Mouse (Mus musculus): Measurements from ENCODE around the gene Cacna1g. TPM values are rescaled to one million over a fixed set of nuclear protein-coding genes. Genes with fewer than 3 reads are reported as not detected.
A peak's percentile ranks its signal among the peaks of the same experiment; 100 is the strongest.

Cacna1g gene
- polyA plus RNA-seq, 1 experiment from 2014 or later, result 13.6 TPM

DNA sequence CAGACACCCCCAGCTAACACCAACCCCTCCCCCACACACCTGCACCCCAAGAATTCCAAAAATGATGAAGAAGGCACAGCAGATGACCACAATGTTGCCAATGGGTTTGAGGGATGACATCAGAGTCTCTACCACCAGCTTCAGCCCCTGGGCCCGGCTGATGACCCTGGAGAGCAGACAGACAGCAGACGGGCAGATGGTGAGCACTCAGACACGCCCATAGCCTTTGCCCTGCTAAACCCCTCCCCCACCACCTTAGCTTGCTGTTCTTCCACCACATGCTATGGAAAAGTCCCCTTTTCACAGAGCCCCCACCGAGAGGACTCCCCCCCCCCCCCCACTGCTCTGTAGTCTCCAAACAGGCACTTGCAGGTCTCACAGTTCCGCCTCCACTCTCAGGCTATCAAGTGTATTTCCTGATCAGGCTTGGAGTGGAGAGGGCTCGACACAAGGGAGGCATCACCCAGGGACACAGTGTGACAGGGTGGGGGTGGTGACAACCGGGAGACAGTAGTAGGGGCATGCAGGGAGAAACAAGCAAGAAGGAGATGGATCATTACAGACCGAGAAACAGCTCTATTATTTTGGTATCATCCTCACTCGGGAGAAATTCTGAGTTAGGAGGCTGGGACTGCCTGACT, 44.9 kb downstream of the Cacna1g start:
- Histone ChIP-seq H3K27ac (peak overlapping the region; percentile 79), H3K36me3 (peaks cover 68% of the 10 kb centered on the region), H3K9ac (peak overlapping the region; percentile 35; the same call in 1 of the 2 replicates), H3K4me2 (no peak overlapping the region), H3K27me3 (no peaks in the 10 kb centered on the region), H3K4me3 (no peak overlapping the region), H3K4me1 (replicated peaks) (peaks cover 68% of the 10 kb centered on the region), H3K9me3 (no peaks in the 10 kb centered on the region)
- WGBS, result 15% methylated on average over 9 of the region's 9 CpGs
- 0 out of 2 replicates have a peak, but pooled peaks have one; percentile 14 for ATAC-seq (ENCODE audit: low FRiP score)

DNA sequence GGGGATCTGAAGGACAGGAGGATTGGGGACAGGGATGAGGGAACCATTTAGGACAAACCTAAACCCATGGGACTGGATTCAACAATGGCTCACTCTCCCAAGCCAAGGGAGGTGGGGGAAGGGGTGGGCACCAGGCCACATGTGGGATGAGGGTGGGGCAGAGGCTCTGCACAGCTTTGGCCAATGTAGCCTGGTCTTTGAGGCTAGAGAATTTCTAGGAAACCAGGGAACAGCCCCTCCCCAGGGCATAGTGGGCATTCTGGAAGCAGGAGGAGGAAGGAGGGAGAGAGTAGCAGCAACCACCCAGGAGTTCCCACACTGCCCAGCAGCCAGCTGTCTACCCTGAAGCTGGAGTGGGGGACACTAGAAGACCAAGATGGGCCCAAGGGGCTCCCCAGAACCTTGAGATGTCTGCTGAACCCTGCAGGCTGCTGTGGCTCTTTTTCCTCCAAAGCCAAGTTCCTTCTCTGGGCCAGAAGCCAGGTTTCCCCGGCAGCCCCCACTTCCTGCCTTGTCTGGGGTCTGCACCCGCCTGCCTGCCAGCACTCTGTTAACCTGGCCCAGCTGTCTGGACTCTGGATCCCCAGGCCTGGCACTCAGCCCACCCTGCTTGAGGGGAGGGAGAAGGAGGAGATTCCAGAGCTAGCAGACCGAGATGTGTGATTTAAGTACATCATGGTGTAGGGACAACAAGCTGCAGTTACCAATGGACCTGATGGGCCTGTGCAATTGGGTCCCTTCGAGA, 45.7 kb downstream of the Cacna1g start:
- H3K27ac ChIP-seq, result peak overlapping the region; percentile 79
- ATAC-seq (ENCODE audit: low FRiP score), result peak; percentile 84
- 30% methylated on average over 4 of the region's 4 CpGs for WGBS
- no peaks in the 10 kb centered on the region for H3K9me3 ChIP-seq
- 0 out of 2 replicates have a peak overlapping the region, but pooled peaks have one; percentile 13 for H3K9ac ChIP-seq
- H3K27me3 ChIP-seq, result no peaks in the 10 kb centered on the region
- peaks cover 68% of the 10 kb centered on the region for H3K4me1 ChIP-seq (replicated peaks)
- H3K36me3 ChIP-seq, result peaks cover 69% of the 10 kb centered on the region
- no peak overlapping the region for H3K4me2 ChIP-seq
- no peak overlapping the region for H3K4me3 ChIP-seq

DNA sequence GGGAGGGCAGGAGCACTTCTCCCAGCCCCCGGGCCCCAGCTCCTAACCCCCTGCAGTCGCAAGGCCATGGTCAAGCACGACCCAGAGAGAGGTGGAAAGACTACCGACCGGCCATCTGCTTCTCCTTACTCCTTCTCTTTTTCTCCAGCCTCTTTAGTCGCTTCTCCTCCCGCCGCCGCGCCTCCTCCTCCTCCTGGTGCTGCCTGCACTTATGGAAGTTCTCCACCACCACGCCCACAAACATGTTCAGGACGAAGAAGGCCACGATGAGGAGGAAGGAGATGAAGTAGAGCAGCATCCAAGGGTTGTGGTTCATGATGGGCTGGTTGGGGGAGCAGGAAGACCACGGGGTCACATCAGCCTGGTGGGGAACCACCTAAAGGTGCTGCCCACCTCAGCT, 48.3 kb downstream of the Cacna1g start:
- no peak overlapping the region for H3K4me3 ChIP-seq
- H3K36me3 ChIP-seq, result peaks cover 50% of the 10 kb centered on the region
- no peaks in the 10 kb centered on the region for H3K9me3 ChIP-seq
- no peak overlapping the region for H3K4me2 ChIP-seq
- H3K27ac ChIP-seq, result no peak overlapping the region
- WGBS, result 73% methylated on average over 14 of the region's 14 CpGs
- no peak for ATAC-seq (ENCODE audit: low FRiP score)
- H3K4me1 ChIP-seq (replicated peaks), result peaks cover 71% of the 10 kb centered on the region
- H3K27me3 ChIP-seq, result no peaks in the 10 kb centered on the region
- no peak overlapping the region; the same call in 1 of the 2 replicates for H3K9ac ChIP-seq

DNA sequence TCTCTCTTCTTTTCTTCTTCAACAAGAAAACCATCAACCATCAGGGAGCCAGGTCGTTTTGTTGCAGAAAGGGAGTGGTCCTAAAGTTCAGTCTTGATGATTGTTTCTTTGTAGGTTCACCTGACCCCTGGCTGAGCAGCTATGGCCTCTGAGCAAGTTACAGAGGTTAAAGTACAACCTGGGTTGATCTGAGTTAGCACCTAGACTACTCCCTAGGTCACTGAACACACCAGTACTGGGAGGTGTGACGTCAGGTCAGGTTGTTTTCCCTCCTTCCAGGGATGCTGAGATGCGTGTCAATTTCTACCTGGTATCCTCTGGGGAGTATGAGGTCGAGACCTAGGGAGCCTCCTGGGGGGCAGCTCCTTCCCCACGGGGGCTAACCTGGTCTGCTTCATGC, 48.8 kb downstream of the Cacna1g start:
- Histone ChIP-seq H3K4me1 (replicated peaks) (peaks cover 72% of the 10 kb centered on the region), H3K9me3 (no peaks in the 10 kb centered on the region), H3K27ac (no peak overlapping the region), H3K27me3 (no peaks in the 10 kb centered on the region), H3K4me3 (no peak overlapping the region), H3K4me2 (no peak overlapping the region), H3K36me3 (peaks cover 47% of the 10 kb centered on the region), H3K9ac (no peak overlapping the region)
- WGBS, result 55% methylated on average over 5 of the region's 5 CpGs
- no peak for ATAC-seq (ENCODE audit: low FRiP score)

DNA sequence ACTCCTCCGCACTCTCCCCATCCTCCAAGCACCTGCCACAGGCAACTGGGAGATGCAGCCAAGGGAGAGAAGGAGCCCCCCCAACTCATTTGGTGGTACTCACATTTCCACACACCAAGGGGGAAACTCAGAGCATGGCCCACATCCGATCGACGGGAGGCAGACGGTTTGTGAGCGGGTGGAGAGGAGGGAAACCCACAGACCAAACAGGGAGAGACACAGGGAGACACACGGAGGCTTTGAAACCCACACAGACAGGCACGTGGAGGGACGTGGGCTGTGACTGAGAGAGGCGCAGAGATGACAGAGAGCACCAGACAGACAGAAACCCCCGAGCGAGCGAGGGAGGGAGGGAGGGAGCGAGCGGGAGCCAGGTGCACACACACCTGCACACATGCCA, 49.6 kb downstream of the Cacna1g start:
- 58% methylated on average over 15 of the region's 15 CpGs for WGBS
- Histone ChIP-seq H3K27ac (peak overlapping the region; percentile 66), H3K27me3 (no peaks in the 10 kb centered on the region), H3K9ac (no peak overlapping the region), H3K4me3 (no peak overlapping the region), H3K36me3 (peaks cover 38% of the 10 kb centered on the region), H3K4me2 (no peak overlapping the region), H3K4me1 (replicated peaks) (peaks cover 71% of the 10 kb centered on the region), H3K9me3 (no peaks in the 10 kb centered on the region)
- ATAC-seq (ENCODE audit: low FRiP score), result no peak

DNA sequence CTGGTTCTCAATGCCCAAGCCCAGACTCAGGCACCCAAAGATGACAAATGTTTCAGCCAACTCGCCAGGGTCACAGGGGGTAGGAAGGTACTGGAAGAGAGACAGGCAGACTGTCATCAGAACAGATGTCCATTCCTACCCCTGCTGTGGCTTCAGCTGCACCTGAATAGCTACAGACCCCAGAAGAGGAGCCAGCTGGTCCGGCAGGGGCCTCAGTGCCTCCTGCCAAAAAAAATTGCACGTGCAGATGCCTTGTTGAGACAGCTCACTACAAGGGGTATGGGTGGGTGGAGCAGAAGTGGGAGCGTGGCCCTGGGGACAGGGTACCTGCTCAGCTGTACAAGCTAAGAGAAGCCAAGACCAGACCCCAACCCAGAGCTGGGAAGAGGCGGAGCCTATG, 50.1 kb downstream of the Cacna1g start:
- WGBS, result 59% methylated on average over 5 of the region's 5 CpGs
- Histone ChIP-seq H3K9ac (no peak overlapping the region), H3K27ac (peak overlapping the region; percentile 66), H3K36me3 (peaks cover 37% of the 10 kb centered on the region), H3K4me2 (no peak overlapping the region), H3K27me3 (no peaks in the 10 kb centered on the region), H3K4me1 (replicated peaks) (peaks cover 71% of the 10 kb centered on the region), H3K9me3 (no peaks in the 10 kb centered on the region), H3K4me3 (no peak overlapping the region)
- no peak for ATAC-seq (ENCODE audit: low FRiP score)

DNA sequence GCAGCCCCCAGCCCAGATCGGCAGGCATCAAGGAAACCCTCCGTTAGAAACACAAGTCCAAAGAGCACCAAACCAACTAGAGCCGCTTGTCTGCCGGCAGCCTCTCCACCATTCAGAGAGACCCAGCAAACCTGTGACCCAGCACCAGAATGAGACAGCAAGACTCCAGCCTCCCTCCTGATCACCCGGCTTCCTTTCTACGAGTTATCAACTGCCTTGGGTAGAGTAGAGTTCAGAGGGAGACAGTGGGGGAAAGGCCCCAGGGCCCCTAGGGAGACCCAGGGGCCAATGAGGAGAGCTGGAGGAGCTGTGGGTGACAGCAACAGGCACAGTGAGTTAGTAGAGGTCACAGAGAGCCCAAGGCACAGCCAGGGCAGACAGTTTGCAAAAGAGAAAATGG, 53.0 kb downstream of the Cacna1g start:
- ATAC-seq (ENCODE audit: low FRiP score), result no peak
- no peak overlapping the region for H3K4me2 ChIP-seq
- no peak overlapping the region for H3K4me3 ChIP-seq
- peaks cover 15% of the 10 kb centered on the region for H3K27me3 ChIP-seq
- peaks cover 53% of the 10 kb centered on the region for H3K36me3 ChIP-seq
- WGBS, result 68% methylated on average over 6 of the region's 6 CpGs
- H3K27ac ChIP-seq, result no peak overlapping the region
- H3K4me1 ChIP-seq (replicated peaks), result peaks cover 50% of the 10 kb centered on the region
- no peak overlapping the region for H3K9ac ChIP-seq
- H3K9me3 ChIP-seq, result no peaks in the 10 kb centered on the region

DNA sequence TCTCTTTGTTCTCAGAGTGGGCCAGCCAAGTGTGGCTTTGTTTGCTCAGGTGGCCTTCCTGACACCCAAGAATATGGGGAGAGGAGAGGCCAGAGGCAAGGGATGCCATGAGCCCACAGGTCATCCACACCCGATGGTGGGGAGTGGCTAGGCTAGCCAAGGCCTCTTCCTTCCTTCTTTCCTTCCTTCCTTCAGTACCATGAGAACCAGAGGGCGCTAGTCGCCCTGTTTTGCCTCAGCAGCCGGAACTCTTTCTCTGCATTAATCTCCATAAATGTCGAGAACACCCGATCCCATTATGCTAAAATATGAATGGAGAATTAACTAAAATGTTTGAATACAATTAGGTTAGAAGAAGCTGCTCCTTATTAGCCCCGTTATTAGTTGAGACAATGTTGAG, 53.7 kb downstream of the Cacna1g start:
- Histone ChIP-seq H3K4me1 (replicated peaks) (peaks cover 50% of the 10 kb centered on the region), H3K27ac (peak overlapping the region; percentile 30; the same call in 1 of the 2 replicates), H3K36me3 (peaks cover 53% of the 10 kb centered on the region), H3K4me2 (no peak overlapping the region), H3K27me3 (peaks cover 21% of the 10 kb centered on the region), H3K9me3 (no peaks in the 10 kb centered on the region), H3K9ac (no peak overlapping the region), H3K4me3 (no peak overlapping the region)
- ATAC-seq (ENCODE audit: low FRiP score), result no peak
- WGBS, result 27% methylated on average over 7 of the region's 7 CpGs

DNA sequence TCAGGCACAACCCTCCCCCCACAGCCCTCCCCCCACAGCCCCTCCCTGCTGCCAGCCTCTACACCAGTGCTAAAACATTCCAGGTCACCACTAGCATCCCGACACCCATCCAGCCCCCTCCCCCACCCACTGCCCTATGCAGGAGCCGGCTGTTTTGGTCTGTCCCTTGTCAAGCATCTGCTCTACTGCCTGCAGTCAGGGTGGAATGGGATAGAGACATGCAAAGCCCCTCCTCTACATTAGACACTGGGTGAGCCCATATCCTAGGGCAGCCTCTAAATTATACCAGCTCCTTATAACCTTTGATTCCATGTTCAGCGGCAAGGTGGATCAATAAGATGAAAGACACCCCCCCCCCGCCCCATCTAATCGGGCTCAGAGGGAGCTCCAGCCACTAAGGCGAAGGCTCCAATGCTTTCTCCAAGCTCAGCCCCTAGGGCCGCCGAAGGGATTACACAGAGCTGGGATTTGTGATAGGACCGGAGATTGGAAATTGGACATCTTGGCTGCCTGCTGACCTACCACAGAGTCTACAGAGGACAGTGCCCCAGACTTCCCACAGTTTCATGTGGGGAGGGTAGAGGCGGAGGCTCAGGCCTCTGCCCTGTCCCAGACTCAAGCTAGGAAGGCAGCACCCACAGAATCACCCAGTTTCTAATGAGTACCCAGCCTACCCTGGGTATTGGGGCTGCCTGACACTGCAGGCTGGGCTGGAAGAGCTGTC, 54.8 kb downstream of the Cacna1g start:
- H3K27ac ChIP-seq, result no peak overlapping the region
- peaks cover 55% of the 10 kb centered on the region for H3K36me3 ChIP-seq
- H3K27me3 ChIP-seq, result peaks cover 21% of the 10 kb centered on the region
- no peak overlapping the region for H3K9ac ChIP-seq
- no peak overlapping the region for H3K4me2 ChIP-seq
- peaks cover 56% of the 10 kb centered on the region for H3K4me1 ChIP-seq (replicated peaks)
- WGBS, result 72% methylated on average over 10 of the region's 10 CpGs
- no peaks in the 10 kb centered on the region for H3K9me3 ChIP-seq
- no peak overlapping the region for H3K4me3 ChIP-seq
- ATAC-seq (ENCODE audit: low FRiP score), result no peak

DNA sequence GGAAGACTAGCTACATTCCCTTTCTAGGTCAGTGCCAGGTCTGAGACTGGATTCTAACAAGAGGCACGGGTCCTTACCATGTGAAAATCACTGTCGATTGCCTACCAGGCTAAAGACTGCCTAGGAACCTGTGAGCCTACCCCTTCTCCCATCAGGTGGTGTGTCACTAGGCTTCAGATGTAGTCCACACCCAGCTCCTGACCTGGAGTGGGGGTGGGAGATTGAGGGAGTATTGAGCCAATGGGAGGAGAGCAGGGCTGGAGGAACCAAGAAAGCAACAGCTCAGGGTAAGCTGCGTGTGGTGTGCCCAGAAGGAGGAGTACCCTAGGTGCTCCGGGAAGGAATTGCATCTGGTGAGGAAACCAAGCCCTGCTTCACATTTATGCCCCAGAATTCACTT, 60.0 kb downstream of the Cacna1g start:
- peak; percentile 8; the same call in 1 of the 2 replicates for ATAC-seq (ENCODE audit: low FRiP score)
- Histone ChIP-seq H3K4me2 (no peak overlapping the region), H3K4me1 (replicated peaks) (peaks cover 62% of the 10 kb centered on the region), H3K27me3 (peaks cover 24% of the 10 kb centered on the region), H3K9me3 (no peaks in the 10 kb centered on the region), H3K36me3 (peaks cover 72% of the 10 kb centered on the region), H3K9ac (peak overlapping the region; percentile 35; the same call in 1 of the 2 replicates), H3K4me3 (no peak overlapping the region), H3K27ac (peak overlapping the region; percentile 84)
- WGBS, result 43% methylated on average over 4 of the region's 4 CpGs

DNA sequence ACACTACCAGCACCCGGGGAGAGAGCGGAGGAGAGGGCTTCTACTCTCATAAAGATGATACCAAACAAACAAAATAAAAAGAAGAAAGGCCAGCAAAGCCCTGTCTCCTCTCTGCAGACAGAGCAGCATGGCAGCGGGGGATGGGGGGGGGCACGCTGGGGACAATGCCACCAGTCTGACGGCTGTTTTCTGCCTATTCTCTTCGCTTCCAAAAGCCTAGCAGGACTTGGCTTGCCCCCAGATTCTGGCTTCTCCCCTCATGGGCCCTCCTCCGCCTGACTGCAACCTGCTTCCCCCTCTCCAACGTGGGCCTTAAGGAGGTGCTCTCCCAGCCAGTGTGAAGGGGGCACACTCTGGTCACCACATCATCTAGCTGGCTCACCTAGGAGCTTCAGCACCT, 60.5 kb downstream of the Cacna1g start:
- 19% methylated on average over 8 of the region's 8 CpGs for WGBS
- Histone ChIP-seq H3K4me2 (peak overlapping the region; percentile 36), H3K4me1 (replicated peaks) (peaks cover 65% of the 10 kb centered on the region), H3K9ac (peak overlapping the region; percentile 35; the same call in 1 of the 2 replicates), H3K27me3 (peaks cover 24% of the 10 kb centered on the region), H3K4me3 (no peak overlapping the region), H3K36me3 (peaks cover 72% of the 10 kb centered on the region), H3K27ac (peak overlapping the region; percentile 84), H3K9me3 (no peaks in the 10 kb centered on the region)
- ATAC-seq (ENCODE audit: low FRiP score), result peak; percentile 49

DNA sequence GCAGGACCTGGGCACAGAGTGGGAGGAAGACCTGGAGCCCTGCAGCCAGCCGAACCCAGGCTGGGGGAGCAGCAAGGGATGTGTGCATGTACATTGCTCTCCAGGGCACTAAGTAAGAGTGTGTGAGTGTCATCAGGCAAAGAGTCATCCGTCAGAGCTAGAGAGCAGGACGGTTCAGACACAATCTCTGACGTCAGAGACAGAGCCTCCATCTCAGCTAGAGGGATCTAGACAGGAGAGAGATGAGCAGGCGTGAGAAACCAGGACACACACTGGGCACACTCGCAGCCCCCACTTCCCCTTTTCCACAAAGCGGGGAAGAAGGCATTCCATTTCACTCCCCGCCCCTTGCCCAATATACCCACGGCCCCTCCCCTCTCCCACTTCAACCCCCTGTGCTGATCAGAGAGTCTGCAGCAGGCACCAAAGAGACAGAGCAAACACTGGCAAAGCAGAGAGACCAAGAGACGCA, 61.0 kb downstream of the Cacna1g start:
- H3K27me3 ChIP-seq, result peaks cover 24% of the 10 kb centered on the region
- peaks cover 67% of the 10 kb centered on the region for H3K36me3 ChIP-seq
- H3K4me2 ChIP-seq, result peak overlapping the region; percentile 36
- peaks cover 69% of the 10 kb centered on the region for H3K4me1 ChIP-seq (replicated peaks)
- H3K27ac ChIP-seq, result peak overlapping the region; percentile 84
- ATAC-seq (ENCODE audit: low FRiP score), result peak; percentile 52
- whole genome bisulfite sequencing, result 18% methylated on average over 10 of the region's 10 CpGs
- H3K9ac ChIP-seq, result peak overlapping the region; percentile 35
- H3K4me3 ChIP-seq, result no peak overlapping the region
- H3K9me3 ChIP-seq, result no peaks in the 10 kb centered on the region

All from hindbrain, embryonic 13.5 days (tissue).